Comparison of ENCODE assay signal across 8 mouse cellular contexts in the genomic region with DNA sequence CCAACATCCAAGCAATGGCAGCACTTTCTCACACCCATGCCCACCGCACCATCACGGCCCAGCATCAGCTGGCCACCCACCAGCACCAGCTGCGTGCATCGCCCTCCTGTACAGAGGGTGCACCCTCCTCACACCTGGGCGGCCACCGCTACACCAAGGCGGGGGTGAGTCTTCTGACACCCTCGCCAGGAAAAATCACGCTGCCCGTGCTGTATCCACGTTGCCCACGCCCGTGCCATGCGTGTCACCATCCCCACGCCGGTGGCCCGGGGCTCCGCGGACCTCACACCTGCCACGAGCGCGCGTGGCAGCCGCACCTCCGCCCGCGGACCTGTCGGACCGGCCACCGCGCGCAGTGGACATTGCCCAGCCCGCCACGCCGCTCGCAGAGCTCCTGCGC. TPM values are rescaled to one million over a fixed set of nuclear protein-coding genes. Genes with fewer than 3 reads are reported as not detected.
A peak's percentile ranks its signal among the peaks of the same experiment; 100 is the strongest.
DNase-seq lines count a peak whose midpoint lies in the region; ATAC-seq and TF ChIP-seq lines count a peak whose summit lies in the region.

No protein-coding gene starts in this region.

- H3K9ac ChIP-seq in embryonic facial prominence, embryonic 15.5 days: peak overlapping the region; percentile 59
- H3K9ac ChIP-seq in hindbrain, postnatal 0 days (replicated peaks; ENCODE audit: low read length): peak overlapping the region; percentile 67

- H3K4me2 ChIP-seq in embryonic facial prominence, embryonic 15.5 days (replicated peaks): peak overlapping the region; percentile 95
- H3K4me2 ChIP-seq in hindbrain, postnatal 0 days (ENCODE audit: low read depth, low read length): peak overlapping the region; percentile 69

- DNase-seq in left cerebral cortex, adult 2 months (ENCODE audit: extremely low spot score in 1 of 2, low spot score in 2 of 2): no peak
- no peak for DNase-seq in left cerebral cortex, postnatal 4 days
- no peak for DNase-seq in hindbrain, postnatal 0 days (ENCODE audit: low spot score)
- DNase-seq in neural tube, embryonic 10.5 days (ENCODE audit: extremely low spot score, low spot score): peak; percentile 45
- DNase-seq in gastrocnemius, postnatal 14 days: no peak
- DNase-seq in embryo, embryonic 10 days (ENCODE audit: low spot score): no peak
- no peak for DNase-seq in lung, postnatal 36 days

- WGBS in embryonic facial prominence, embryonic 15.5 days: 7% methylated on average over 36 of the region's 37 CpGs
- 4% methylated on average over 37 of the region's 37 CpGs for WGBS in hindbrain, postnatal 0 days

- TF ChIP-seq CTCF in left cerebral cortex, adult 2 months (IDR thresholded peaks at IDR 0.05): no peak
- no peak for TF ChIP-seq CTCF in hindbrain, postnatal 0 days (IDR thresholded peaks at IDR 0.05; ENCODE audit: low read depth)

- intact Hi-C loops in left cerebral cortex, adult 2 months (cut with DNase I): loop anchor here (2.0 kb wide), 1 partner anchor 46 kb away; no protein-coding TSS in a partner anchor
- intact Hi-C loops in left cerebral cortex, postnatal 4 days (cut with DNase I): no loop called here
- intact Hi-C loops in gastrocnemius, postnatal 14 days (cut with DNase I; ENCODE audit: low total_unique reads): loop anchor here (2.0 kb wide), 1 partner anchor 38 kb away; no protein-coding TSS in a partner anchor

- no peak for ATAC-seq in embryonic facial prominence, embryonic 15.5 days (ENCODE audit: insufficient number of reproducible peaks, low FRiP score, low TSS enrichment, low read depth)
- ATAC-seq in hindbrain, postnatal 0 days: peak; percentile 53

- H3K27me3 ChIP-seq in embryonic facial prominence, embryonic 15.5 days: no peaks in the 10 kb centered on the region
- no peaks in the 10 kb centered on the region for H3K27me3 ChIP-seq in hindbrain, postnatal 0 days (ENCODE audit: insufficient read depth, low read length)

- peak overlapping the region; percentile 94 for H3K27ac ChIP-seq in left cerebral cortex, adult 2 months
- H3K27ac ChIP-seq in embryonic facial prominence, embryonic 15.5 days (replicated peaks): no peak overlapping the region
- no peak overlapping the region for H3K27ac ChIP-seq in hindbrain, postnatal 0 days

- no peaks in the 10 kb centered on the region for H3K9me3 ChIP-seq in embryonic facial prominence, embryonic 15.5 days (replicated peaks)
- no peaks in the 10 kb centered on the region for H3K9me3 ChIP-seq in hindbrain, postnatal 0 days (ENCODE audit: low read length)

- peak overlapping the region; percentile 84 for H3K4me3 ChIP-seq in left cerebral cortex, adult 2 months
- peak overlapping the region; percentile 84 for H3K4me3 ChIP-seq in embryonic facial prominence, embryonic 15.5 days (replicated peaks)
- peak overlapping the region; percentile 60 for H3K4me3 ChIP-seq in hindbrain, postnatal 0 days (ENCODE audit: low read length)

- H3K4me1 ChIP-seq in embryonic facial prominence, embryonic 15.5 days: peaks cover 32% of the 10 kb centered on the region
- peaks cover 14% of the 10 kb centered on the region for H3K4me1 ChIP-seq in hindbrain, postnatal 0 days (ENCODE audit: insufficient read depth, low read length)

- no peaks in the 10 kb centered on the region for H3K36me3 ChIP-seq in embryonic facial prominence, embryonic 15.5 days
- no peaks in the 10 kb centered on the region for H3K36me3 ChIP-seq in hindbrain, postnatal 0 days (ENCODE audit: insufficient read depth, low read length)

RNA-seq across cellular contexts. Expression of a gene that starts 0.3 kb away (rescaled TPM):
- 10 to 100 TPM; 93.7 to 95.4 TPM for total RNA-seq in left cerebral cortex, adult 2 months (2021)
- total RNA-seq in left cerebral cortex, postnatal 4 days (2021): 10 to 100 TPM; 44.1 to 44.6 TPM
- 2.8 and 3.5 TPM in 2 replicates for polyA plus RNA-seq in embryonic facial prominence, embryonic 15.5 days (2015; fragmentation: Nextera tagmentation; extraction: Ambion mirVana)
- 33.7 and 35.0 TPM in 2 replicates for total RNA-seq in hindbrain, postnatal 0 days (2014; rRNA removed)
- polyA plus RNA-seq in hindbrain, postnatal 0 days (2015; fragmentation: Nextera tagmentation; extraction: Ambion mirVana): 9.0 and 10.9 TPM in 2 replicates
- total RNA-seq in gastrocnemius, postnatal 14 days (2021): 1 to 10 TPM; 6.3 to 7.3 TPM
